Mouse (Mus musculus): ENCODE measurements around the gene Vangl2. TPM values are rescaled to one million over a fixed set of nuclear protein-coding genes. Genes with fewer than 3 reads are reported as not detected.

Vangl2 gene
- polyA plus RNA-seq, 1 experiment from 2014 or later: 23.3 TPM

GRCm38 (mm10) chr1:172061217-172061616, 33.0 kb upstream of the Vangl2 start:
- H3K4me3 ChIP-seq (ENCODE audit: low read depth, low read length): no peak overlapping the region
- no peak for ATAC-seq (ENCODE audit: insufficient number of reproducible peaks, low FRiP score, low TSS enrichment, low read depth)
- peaks cover 7% of the 10 kb centered on the region; the same call in 1 of the 2 replicates for H3K36me3 ChIP-seq (ENCODE audit: control insufficient read depth, insufficient read depth, low read length)
- no peaks in the 10 kb centered on the region for H3K9me3 ChIP-seq (ENCODE audit: control insufficient read depth, low read length)
- peaks cover 5% of the 10 kb centered on the region; the same call in 1 of the 2 replicates for H3K4me1 ChIP-seq (ENCODE audit: control insufficient read depth, insufficient read depth, low read length)
- no peak overlapping the region for H3K27ac ChIP-seq (replicated peaks; ENCODE audit: low read depth, low read length)
- 33% methylated on average over 8 of the region's 8 CpGs for WGBS
- H3K4me2 ChIP-seq (ENCODE audit: low read depth, severe bottlenecking): no peak overlapping the region
- no peak overlapping the region for H3K9ac ChIP-seq (ENCODE audit: low read length)
- no peaks in the 10 kb centered on the region; the same call in 1 of the 2 replicates for H3K27me3 ChIP-seq (ENCODE audit: control insufficient read depth, insufficient read depth, low read length)
- DNase-seq (ENCODE audit: low spot score): no peak

DNA sequence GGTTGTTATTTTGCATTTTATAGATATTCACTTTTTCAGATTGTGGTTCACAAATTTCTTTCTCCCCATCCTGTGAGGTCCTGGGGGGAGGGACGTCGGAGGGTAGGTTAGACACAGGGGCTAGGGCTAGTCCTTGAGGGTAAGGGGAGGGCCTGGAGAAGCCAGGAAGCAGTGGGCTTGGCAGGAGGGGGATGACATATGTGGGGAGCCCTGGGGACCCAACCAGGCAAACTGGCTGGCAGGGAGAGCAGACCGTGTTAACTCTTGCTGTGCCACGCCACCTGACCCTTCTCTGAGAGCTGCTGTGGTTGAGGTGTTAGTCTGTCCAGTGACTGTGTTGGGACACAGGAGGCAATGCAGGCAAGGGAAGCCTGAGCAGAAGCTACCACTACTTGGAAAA, 32.4 kb upstream of the Vangl2 start:
- no peak overlapping the region for H3K27ac ChIP-seq (replicated peaks; ENCODE audit: low read depth, low read length)
- H3K4me2 ChIP-seq (ENCODE audit: low read depth, severe bottlenecking): no peak overlapping the region
- peaks cover 6% of the 10 kb centered on the region; the same call in 1 of the 2 replicates for H3K36me3 ChIP-seq (ENCODE audit: control insufficient read depth, insufficient read depth, low read length)
- H3K9ac ChIP-seq (ENCODE audit: low read length): no peak overlapping the region
- H3K9me3 ChIP-seq (ENCODE audit: control insufficient read depth, low read length): no peaks in the 10 kb centered on the region
- ATAC-seq (ENCODE audit: insufficient number of reproducible peaks, low FRiP score, low TSS enrichment, low read depth): no peak
- peaks cover 3% of the 10 kb centered on the region; the same call in 1 of the 2 replicates for H3K27me3 ChIP-seq (ENCODE audit: control insufficient read depth, insufficient read depth, low read length)
- H3K4me1 ChIP-seq (ENCODE audit: control insufficient read depth, insufficient read depth, low read length): peaks cover 5% of the 10 kb centered on the region; the same call in 1 of the 2 replicates
- WGBS: 45% methylated on average over 4 of the region's 4 CpGs
- no peak for DNase-seq (ENCODE audit: low spot score)
- no peak overlapping the region for H3K4me3 ChIP-seq (ENCODE audit: low read depth, low read length)

GRCm38 (mm10) chr1:172058874-172059273, 30.6 kb upstream of the Vangl2 start:
- H3K27ac ChIP-seq (replicated peaks; ENCODE audit: low read depth, low read length): no peak overlapping the region
- 57% methylated on average over 7 of the region's 7 CpGs for WGBS
- no peak overlapping the region for H3K4me3 ChIP-seq (ENCODE audit: low read depth, low read length)
- no peak overlapping the region for H3K4me2 ChIP-seq (ENCODE audit: low read depth, severe bottlenecking)
- peaks cover 15% of the 10 kb centered on the region for H3K27me3 ChIP-seq (ENCODE audit: control insufficient read depth, insufficient read depth, low read length)
- no peaks in the 10 kb centered on the region for H3K36me3 ChIP-seq (ENCODE audit: control insufficient read depth, insufficient read depth, low read length)
- H3K9me3 ChIP-seq (ENCODE audit: control insufficient read depth, low read length): no peaks in the 10 kb centered on the region
- ATAC-seq (ENCODE audit: insufficient number of reproducible peaks, low FRiP score, low TSS enrichment, low read depth) (no peak), DNase-seq (ENCODE audit: low spot score) (no peak)
- no peak overlapping the region for H3K9ac ChIP-seq (ENCODE audit: low read length)
- H3K4me1 ChIP-seq (ENCODE audit: control insufficient read depth, insufficient read depth, low read length): peaks cover 3% of the 10 kb centered on the region

DNA sequence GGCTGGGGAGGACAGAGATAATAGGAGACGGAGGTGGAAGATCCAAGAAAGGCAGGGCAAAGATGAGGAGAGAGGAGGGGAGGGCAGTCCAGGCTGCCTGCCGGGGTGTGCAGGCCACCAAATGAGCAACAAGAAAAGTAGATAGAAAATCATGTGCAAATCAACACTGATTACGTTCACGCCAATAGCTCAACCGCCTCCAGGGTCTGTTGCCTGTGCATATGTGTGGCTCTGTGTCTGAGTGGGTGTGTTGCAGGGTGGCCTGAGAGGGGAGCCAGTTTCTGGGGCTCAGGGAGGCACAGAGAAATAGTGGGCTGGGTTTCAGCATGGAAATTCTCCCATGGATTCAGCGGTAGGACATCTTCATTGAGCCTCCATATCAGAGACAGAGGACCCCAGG, 30.1 kb upstream of the Vangl2 start:
- 74% methylated on average over 6 of the region's 6 CpGs for WGBS

GRCm38 (mm10) chr1:172057491-172057921, 29.3 kb upstream of the Vangl2 start, which contains the start of gene Nhlh1:
Gene Nhlh1, minus strand, starts transcription at chr1:172057573.
- Histone ChIP-seq H3K9me3 (ENCODE audit: control insufficient read depth, low read length) (no peaks in the 10 kb centered on the region), H3K36me3 (ENCODE audit: control insufficient read depth, insufficient read depth, low read length) (no peaks in the 10 kb centered on the region), H3K4me2 (ENCODE audit: low read depth, severe bottlenecking) (no peak within 1 kb of the TSS), H3K9ac (ENCODE audit: low read length) (no peak within 1 kb of the TSS), H3K4me1 (ENCODE audit: control insufficient read depth, insufficient read depth, low read length) (peaks cover 5% of the 10 kb centered on the region; the same call in 1 of the 2 replicates), H3K27ac (replicated peaks; ENCODE audit: low read depth, low read length) (no peak within 1 kb of the TSS), H3K4me3 (ENCODE audit: low read depth, low read length) (no peak within 1 kb of the TSS), H3K27me3 (ENCODE audit: control insufficient read depth, insufficient read depth, low read length) (peaks cover 27% of the 10 kb centered on the region)
- WGBS: 30% methylated on average over 2 of the region's 2 CpGs
- DNase-seq (ENCODE audit: low spot score) (no peak), ATAC-seq (ENCODE audit: insufficient number of reproducible peaks, low FRiP score, low TSS enrichment, low read depth) (no peak)

More for the DNA sequence above, 30.1 kb upstream of the Vangl2 start:
- H3K27ac ChIP-seq (replicated peaks; ENCODE audit: low read depth, low read length): no peak overlapping the region
- H3K27me3 ChIP-seq (ENCODE audit: control insufficient read depth, insufficient read depth, low read length): peaks cover 21% of the 10 kb centered on the region
- no peaks in the 10 kb centered on the region for H3K9me3 ChIP-seq (ENCODE audit: control insufficient read depth, low read length)
- no peak overlapping the region for H3K4me2 ChIP-seq (ENCODE audit: low read depth, severe bottlenecking)
- DNase-seq (ENCODE audit: low spot score): no peak
- no peak overlapping the region for H3K9ac ChIP-seq (ENCODE audit: low read length)
- H3K4me1 ChIP-seq (ENCODE audit: control insufficient read depth, insufficient read depth, low read length): peaks cover 5% of the 10 kb centered on the region; the same call in 1 of the 2 replicates
- no peaks in the 10 kb centered on the region for H3K36me3 ChIP-seq (ENCODE audit: control insufficient read depth, insufficient read depth, low read length)
- no peak for ATAC-seq (ENCODE audit: insufficient number of reproducible peaks, low FRiP score, low TSS enrichment, low read depth)
- H3K4me3 ChIP-seq (ENCODE audit: low read depth, low read length): no peak overlapping the region

DNA sequence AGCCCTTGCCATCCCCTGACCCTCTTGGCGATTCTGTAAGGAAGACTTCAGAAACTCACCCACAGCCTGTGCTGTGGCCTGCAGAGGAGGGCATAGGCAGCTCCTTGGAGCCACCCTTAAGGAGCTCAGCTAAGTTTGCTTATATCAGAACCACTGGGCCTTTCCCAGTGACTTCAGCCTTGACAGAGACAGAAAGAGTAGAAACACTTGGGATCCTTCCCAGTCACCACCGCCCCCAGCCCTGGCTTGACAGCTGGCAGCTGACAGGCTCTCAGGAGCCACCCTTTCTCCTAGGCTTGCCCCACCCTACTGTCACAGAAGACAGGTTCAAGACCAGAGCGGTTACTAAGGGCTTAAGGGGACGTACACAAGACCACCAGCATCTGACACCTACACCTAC, 28.0 kb upstream of the Vangl2 start:
- Histone ChIP-seq H3K27ac (replicated peaks; ENCODE audit: low read depth, low read length) (no peak overlapping the region), H3K4me1 (ENCODE audit: control insufficient read depth, insufficient read depth, low read length) (peaks cover 5% of the 10 kb centered on the region; the same call in 1 of the 2 replicates), H3K27me3 (ENCODE audit: control insufficient read depth, insufficient read depth, low read length) (peaks cover 32% of the 10 kb centered on the region), H3K4me2 (ENCODE audit: low read depth, severe bottlenecking) (no peak overlapping the region), H3K4me3 (ENCODE audit: low read depth, low read length) (no peak overlapping the region), H3K36me3 (ENCODE audit: control insufficient read depth, insufficient read depth, low read length) (no peaks in the 10 kb centered on the region), H3K9ac (ENCODE audit: low read length) (no peak overlapping the region), H3K9me3 (ENCODE audit: control insufficient read depth, low read length) (no peaks in the 10 kb centered on the region)
- DNase-seq (ENCODE audit: low spot score) (no peak), ATAC-seq (ENCODE audit: insufficient number of reproducible peaks, low FRiP score, low TSS enrichment, low read depth) (no peak)
- WGBS: 70% methylated on average over 4 of the region's 4 CpGs

DNA sequence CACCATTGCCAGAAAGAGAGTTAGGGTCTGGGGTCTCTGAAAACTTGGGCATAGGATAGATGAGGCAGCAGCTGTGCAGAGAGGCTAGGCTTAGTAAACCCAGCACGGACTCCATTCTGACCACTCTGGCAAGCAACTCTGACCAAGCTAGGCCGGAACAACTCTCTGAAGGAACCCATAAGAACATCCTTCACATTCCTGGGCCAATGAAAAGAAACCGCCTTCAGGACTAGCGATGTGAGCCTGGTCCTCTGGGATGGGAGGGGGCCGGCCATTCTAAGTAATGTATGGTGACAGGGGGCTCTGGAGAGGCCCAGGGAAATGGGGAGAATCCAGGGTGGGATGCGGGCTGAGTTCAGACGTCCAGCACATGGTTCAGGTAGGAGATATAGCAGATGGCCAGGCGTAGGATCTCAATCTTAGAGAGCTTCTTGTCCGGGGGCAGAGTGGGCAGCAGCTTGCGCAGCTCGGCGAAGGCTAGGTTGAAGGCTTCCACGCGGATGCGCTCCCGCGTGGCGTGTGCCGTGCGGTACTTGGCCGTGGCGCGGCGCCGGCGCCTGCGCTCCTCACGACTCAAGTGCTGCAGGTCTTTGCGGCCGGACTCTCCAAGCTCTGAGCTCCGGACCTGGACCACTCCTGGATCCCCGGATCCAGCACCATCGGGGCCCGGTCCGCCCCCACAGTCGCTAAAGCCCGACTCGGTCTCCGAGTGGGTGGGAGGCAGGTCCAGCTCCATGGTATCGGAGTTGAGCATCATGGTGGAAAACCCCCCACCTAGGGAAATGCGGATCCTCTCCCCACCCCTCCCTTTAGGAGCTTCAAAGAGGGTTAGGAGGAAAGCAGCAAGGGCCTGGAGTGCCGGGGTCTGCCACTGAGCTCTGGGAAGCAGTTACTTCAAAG, 25.5 kb upstream of the Vangl2 start:
- Histone ChIP-seq H3K4me1 (ENCODE audit: control insufficient read depth, insufficient read depth, low read length) (peaks cover 5% of the 10 kb centered on the region; the same call in 1 of the 2 replicates), H3K27me3 (ENCODE audit: control insufficient read depth, insufficient read depth, low read length) (peaks cover 32% of the 10 kb centered on the region), H3K36me3 (ENCODE audit: control insufficient read depth, insufficient read depth, low read length) (no peaks in the 10 kb centered on the region), H3K27ac (replicated peaks; ENCODE audit: low read depth, low read length) (no peak overlapping the region), H3K9me3 (ENCODE audit: control insufficient read depth, low read length) (no peaks in the 10 kb centered on the region), H3K4me2 (ENCODE audit: low read depth, severe bottlenecking) (peak overlapping the region; percentile 63), H3K4me3 (ENCODE audit: low read depth, low read length) (peak overlapping the region; percentile 22), H3K9ac (ENCODE audit: low read length) (peak overlapping the region; percentile 41; the same call in 1 of the 2 replicates)
- 1% methylated on average over 41 of the region's 42 CpGs for WGBS
- DNase-seq (ENCODE audit: low spot score) (peak; percentile 43), ATAC-seq (ENCODE audit: insufficient number of reproducible peaks, low FRiP score, low TSS enrichment, low read depth) (no peak)

DNA sequence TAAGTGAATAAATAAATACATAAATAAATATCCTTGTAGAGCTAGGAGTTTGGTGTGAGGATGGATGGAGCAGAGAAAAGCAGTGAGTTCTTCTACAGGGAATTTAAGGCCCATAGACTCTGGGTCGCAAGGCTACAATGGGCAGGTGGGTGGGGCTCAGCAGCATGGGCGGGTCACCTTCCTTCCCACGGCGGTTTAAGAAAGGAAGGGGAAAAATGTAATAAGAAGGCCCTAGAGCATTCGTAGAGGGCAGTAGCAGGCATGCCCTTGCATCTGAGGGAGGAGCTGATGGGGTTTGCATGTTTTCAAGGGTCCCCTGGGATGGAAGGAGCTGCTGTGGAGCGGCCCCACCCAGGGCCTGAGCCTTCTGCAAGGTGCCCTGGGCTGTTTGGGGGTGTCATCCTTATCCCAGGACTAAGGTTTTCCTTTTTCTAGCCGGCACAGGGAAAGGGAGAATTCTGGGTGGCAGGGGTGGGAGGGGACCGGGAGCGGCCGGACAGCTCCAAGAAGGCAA, 24.6 kb upstream of the Vangl2 start:
- Histone ChIP-seq H3K27me3 (ENCODE audit: control insufficient read depth, insufficient read depth, low read length) (peaks cover 32% of the 10 kb centered on the region), H3K9ac (ENCODE audit: low read length) (no peak overlapping the region), H3K9me3 (ENCODE audit: control insufficient read depth, low read length) (no peaks in the 10 kb centered on the region), H3K4me1 (ENCODE audit: control insufficient read depth, insufficient read depth, low read length) (peaks cover 5% of the 10 kb centered on the region; the same call in 1 of the 2 replicates), H3K4me2 (ENCODE audit: low read depth, severe bottlenecking) (no peak overlapping the region), H3K4me3 (ENCODE audit: low read depth, low read length) (no peak overlapping the region), H3K36me3 (ENCODE audit: control insufficient read depth, insufficient read depth, low read length) (no peaks in the 10 kb centered on the region), H3K27ac (replicated peaks; ENCODE audit: low read depth, low read length) (no peak overlapping the region)
- ATAC-seq (ENCODE audit: insufficient number of reproducible peaks, low FRiP score, low TSS enrichment, low read depth): no peak
- WGBS: 4% methylated on average over 10 of the region's 10 CpGs
- no peak for DNase-seq (ENCODE audit: low spot score)
